Mouse (Mus musculus) telencephalon, adult 2 months (tissue): Measurements from ENCODE around the gene Ccdc80.

ENCODE experiments used
- DNase-seq: peaks from one replicate; pipeline ENCODE4 v3.0.0-alpha.2; 2011; ENCODE audit warnings: low read depth, low spot score

Gene Ccdc80

DNA sequence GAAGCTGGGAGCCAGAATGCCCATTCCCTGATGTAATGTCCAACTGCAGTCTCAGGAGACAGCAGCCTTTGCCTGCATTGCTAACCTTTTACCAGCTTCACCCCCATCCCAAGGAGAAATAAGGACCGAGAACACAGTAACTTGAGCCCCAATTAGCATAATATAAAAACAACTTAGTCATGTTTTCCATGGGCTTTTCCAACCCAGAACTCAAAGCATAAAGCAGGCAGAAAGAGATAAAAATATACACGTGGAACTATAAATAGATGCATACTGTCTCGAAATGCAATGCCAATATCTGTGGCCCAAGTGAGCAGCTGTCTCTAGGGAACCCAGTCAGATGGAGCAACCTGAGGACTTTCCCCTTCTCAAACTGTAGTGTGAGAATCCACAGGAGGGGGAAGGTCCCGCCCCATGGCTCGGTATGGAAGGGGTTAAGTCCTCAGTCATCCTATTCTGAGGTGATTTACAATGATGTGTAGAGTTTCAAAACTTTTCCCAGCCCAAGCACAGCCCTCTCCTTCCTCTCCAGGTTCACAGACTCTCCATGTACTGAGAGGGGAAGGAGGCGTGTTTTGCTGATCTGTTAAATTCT, at the start of gene Ccdc80:
Gene Ccdc80 (plus strand): TSS at position 266 of the 595 bp plus-strand sequence.
- DNase-seq, result no peak

DNA sequence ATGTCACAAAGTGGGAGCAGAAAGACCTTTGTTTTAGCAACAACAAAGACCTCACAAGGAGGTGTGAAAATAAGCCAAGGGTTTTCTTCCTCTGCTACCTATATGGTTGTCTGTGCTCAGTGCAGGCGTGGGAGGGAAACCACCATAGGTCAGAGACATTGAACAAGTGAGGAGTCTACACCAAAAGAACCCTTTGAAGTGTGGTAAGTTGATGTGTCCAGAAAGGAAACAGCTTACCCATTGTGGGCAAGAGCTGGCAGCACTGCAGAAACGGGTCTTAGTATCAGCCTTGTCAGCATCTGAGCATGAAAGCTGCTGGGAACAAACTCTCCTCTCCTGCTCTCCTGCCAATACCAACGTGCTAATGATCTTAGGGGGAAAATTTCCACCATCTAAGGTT, 48.4 kb upstream of the Ccdc80 start:
- no peak for DNase-seq

DNA sequence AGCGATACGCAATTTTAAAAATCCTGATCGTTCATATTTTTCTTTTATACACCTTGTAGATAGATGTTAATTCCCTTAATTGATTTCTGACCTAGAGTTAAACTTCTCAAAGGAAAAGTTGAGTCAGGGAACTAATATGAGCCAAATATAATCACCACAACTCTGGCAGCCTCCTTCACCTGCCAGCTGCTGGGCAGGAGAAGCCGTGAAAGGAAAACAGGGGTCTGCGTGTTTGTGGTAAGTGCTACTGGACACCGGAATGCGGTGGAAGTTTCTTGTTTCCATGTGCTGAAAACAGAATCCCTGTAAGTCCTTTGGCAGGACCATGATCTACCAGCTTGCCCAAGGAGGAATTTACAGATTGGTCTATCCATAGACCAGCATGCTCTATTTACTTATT, 36.0 kb upstream of the Ccdc80 start:
- DNase-seq, result no peak

DNA sequence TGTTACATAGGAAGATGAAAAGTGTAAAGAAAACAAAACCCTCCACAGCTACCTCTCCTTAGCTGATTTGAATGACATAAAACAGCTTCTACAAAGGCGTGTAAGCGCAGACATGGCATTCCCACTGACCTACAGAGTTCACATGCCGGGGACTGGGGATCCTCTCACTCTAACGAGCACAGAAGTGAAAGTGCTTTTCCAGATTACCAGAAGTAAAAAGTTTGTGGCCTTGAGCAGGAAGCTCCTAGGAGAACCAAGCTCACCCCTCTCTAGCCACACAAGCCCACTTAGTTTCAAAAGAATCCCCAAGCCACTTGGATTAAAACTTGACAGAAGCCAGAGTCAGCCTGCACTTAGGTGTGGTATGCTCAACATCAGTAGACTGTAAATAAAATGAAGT, 35.3 kb upstream of the Ccdc80 start:
- DNase-seq, result no peak

DNA sequence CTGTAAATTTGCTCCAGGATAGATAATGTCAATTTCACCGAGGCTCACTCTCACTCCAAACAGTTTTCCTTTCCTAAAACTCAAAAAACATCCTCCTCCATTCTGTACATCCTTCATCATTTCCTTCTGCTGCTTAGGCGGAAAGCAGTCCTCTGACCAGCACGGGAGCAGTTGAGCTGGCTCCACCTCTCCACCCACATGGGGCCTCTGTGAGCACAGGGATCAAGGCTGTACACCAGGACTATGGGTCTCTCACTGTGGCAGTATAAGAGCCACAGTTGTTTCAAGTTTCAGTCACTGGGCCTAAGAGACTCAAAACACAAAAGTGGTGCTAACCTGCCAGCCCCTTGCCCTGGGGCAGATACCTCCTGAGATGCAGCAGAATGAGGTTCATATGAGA, 32.1 kb upstream of the Ccdc80 start:
- DNase-seq, result no peak

DNA sequence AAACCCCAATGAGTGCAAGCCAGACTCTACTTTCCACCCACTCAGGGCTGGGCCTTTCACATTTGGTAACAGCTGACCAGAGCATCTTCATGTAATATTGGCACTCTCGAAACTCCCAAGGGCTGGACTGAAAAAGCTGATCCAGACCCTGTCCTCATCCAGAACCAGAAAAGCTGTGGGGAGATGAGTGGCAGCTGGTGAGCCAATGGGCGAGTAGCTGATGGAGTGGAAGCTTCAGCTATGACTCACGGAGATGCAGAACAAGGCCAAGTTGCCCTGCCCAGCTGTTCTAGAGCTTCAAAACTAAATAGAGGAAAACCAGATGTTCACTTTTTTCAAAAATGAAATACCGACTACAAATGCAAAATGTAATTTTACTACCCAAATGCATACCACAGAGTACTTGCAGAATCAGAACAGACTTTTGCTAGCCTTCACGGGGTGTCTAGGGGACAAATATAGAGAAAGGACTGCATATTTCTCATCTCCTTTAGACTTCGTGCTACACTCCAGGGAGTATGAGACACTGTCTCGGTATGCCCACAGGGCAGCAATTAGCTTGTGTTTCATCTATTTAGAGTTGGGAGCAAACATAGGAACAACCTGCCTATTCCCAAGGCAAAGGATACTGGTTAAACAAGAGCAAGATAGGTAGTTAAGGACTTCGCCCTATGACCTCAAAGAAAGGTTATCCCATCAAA, 22.7 kb upstream of the Ccdc80 start:
- no peak for DNase-seq

DNA sequence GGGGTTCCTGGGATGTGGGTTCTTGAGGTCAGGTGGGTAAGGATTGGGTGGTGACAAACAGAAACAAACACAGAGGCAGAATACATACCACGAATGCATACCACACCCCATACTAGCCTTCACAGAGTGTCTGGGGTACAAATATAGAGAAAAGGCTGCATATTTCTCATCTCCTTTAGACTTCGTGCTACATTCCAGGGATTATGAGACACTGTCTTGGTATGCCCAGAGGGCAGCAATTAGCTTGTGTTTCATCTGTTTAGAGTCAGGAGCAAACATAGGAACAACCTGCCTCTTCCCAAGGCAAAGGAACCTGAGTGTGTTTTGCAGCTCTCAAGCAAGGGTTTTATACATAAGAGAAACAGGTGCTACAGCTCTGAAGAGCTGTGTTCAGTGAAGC, 21.8 kb upstream of the Ccdc80 start:
- no peak for DNase-seq

DNA sequence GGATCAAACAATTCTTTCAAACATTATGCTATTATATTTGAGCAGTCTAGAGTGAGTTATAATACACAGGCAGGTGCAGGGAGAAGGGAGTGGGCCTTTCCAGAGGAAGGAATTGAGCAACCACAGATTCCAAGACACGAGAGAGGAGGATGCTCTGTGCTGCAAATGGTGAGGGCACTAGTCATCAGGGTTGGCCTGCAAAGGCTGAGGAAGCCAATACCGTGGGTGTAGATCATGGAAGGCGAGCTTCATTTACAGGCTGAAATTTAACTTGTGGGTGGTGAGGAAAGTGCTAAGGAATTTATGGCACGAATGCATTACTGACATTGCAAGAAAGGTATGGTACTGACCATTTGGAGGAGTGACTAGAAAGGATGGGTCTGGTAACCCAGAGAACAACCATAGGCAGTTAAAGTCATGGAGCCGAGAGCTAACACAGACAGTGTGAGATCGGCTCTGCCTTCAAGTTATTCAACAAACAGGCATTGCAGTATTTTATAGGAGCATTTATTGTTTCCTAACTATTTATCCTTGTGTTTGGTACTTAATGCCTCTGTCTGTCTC, 15.6 kb upstream of the Ccdc80 start:
- no peak for DNase-seq

DNA sequence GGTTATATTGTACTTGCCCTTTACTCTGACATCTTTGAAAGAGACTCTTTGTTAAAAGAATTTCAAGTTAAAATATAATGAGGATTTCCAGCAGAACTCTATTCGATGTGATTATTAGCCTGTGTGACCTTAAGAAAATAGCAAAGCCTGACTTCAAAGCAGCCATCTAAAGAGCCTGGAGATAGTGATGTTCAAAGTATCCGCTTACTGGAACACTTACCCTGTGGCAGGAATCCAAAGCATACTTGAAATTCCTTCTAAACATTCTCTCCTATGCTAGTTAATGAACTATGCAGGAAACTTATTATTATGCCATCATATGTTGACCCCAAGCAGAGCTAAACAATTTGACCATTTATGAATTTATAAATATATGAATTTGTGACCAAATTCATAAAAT, 13.9 kb upstream of the Ccdc80 start:
- DNase-seq, result no peak

DNA sequence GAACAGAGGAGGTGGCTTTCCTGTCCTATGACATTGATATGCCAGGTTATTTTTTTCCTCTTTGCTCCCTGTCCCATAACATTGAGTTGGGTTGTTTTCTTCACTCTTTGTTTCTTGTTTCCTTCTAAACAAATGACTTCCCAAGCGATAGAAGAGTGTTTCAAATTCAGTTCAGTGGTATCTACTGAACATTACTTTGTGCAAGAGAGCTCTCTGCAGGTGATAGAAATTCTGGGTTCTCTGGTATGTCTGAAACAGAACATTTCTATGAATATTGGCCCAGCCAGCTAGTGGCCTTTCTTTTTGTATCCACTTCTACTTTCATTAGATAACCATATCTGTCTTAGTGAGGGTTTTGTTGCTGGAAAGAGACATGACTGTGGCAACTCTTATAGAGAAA, 4.4 kb upstream of the Ccdc80 start:
- DNase-seq, result no peak

DNA sequence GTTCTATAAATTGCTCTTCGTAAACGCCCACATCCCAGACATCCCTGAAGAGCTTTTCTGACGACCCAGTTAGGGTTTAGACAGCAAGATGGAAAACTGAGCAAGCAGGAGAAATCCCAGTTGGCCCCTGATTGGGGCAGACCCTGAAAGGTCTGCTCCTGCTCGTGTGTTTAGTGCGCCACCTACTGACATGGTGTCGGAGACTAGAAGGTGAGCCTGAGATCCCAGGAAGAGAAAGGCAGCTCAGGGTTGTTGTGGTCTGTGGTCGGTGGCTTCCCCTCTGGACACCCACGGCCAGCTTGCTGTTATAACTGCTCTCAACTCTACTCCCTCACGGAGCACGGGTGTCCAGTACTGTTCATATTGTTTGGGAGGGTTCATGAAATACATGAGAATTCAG, 3.2 kb upstream of the Ccdc80 start:
- DNase-seq, result no peak

DNA sequence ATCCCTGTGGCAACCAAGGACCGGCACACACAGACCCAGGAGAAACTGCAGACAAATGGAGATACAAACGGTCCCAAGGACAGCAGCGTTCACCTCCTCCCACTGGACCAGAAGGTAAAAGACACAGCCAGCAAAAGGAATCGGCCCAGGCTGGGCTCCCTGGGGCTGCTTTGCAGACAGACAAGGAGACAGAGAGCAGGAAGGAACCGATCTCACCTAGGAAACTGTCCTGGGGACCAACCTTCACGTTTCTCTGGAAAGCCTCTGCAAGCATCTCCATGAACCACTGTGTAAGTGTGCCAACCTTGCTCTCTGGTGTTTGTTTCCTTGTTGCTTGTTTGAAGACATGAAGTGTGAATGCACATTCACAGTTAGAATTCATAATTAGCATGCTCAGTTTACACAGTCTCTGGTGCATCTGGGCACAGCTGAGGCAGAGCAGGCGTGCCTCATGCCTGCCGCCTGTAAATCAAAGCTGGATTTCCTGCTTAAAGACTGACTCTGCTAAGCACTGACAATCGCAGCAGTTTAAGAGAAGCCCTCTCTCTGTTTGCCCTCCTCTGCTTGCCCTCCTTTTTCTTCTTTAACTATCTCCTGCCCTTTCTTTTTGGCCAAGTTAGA, 1.0 kb downstream of the Ccdc80 start:
- no peak for DNase-seq

DNA sequence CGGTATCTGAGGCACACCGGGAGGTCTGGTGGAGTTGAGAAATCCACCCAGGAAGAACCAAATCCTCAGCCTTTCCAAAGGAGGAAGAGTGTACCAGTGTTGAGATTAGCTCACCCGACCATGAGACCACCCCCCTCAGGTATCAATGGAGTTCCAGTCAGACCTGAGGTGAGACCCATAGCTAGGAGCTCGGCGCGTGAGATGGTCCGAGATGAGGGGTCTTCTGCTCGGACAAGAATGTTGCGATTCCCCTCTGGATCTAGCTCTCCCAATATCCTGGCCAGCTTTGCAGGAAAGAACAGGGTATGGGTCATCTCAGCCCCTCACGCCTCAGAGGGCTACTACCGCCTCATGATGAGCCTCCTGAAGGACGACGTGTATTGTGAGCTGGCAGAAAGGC, 1.8 kb downstream of the Ccdc80 start:
- no peak for DNase-seq

DNA sequence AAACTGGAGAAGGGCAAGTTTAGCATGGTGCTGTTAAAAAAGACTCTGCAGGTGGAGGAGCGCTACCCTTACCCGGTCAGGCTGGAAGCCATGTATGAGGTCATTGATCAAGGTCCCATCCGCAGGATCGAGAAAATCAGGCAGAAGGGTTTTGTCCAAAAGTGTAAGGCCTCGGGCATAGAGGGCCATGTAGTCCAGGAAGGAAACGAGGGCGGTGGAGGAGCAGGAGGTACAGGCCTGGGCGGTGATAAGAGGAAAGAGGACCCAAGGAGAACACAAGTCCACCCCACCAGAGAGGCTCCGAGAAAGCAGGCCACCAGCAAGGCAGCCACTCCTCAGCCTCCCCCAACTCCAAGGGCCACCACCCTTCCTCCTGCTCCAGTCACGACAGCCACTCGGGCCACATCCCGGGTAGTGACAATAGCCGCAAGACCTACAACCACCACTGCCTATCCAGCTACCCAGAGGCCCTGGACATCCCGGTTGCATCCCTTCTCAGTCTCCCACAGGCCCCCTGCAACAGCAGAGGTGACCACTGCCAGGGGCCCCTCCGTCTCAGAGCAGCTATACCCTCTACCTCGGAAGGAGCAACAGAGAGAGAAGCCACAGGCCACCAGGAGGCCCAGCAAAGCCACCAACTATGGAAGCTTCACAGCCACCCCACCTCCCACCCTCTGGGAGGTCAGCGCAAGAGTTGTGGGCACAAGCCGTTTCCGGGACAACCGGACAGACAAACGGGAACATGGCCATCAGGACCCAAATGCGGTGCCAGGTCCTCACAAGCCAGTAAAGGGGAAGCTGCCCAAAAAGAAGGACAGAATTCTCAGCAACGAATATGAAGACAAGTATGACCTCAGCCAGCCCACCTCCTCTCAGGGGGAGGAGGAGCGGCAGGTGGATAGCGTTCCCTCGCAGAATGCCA, 2.6 kb downstream of the Ccdc80 start:
- no peak for DNase-seq

DNA sequence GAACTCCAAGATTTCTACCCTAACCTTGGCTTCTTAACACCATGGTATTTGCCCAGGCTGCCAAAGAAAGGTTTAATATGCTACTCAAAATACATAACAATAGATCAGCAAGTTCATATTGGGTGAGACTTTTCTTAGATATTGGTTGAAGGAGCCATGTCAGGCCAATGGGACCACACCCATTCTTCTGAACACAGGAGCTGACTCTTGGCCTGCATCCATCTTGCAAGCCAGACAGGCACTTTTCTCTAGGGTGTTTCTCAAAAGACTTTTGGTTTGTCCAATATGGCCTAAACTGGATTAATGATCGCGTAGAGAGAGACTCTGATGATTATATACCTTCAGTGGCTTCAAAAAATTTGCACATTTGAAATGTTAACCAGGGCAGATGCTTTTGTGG, 4.3 kb downstream of the Ccdc80 start:
- DNase-seq, result no peak

DNA sequence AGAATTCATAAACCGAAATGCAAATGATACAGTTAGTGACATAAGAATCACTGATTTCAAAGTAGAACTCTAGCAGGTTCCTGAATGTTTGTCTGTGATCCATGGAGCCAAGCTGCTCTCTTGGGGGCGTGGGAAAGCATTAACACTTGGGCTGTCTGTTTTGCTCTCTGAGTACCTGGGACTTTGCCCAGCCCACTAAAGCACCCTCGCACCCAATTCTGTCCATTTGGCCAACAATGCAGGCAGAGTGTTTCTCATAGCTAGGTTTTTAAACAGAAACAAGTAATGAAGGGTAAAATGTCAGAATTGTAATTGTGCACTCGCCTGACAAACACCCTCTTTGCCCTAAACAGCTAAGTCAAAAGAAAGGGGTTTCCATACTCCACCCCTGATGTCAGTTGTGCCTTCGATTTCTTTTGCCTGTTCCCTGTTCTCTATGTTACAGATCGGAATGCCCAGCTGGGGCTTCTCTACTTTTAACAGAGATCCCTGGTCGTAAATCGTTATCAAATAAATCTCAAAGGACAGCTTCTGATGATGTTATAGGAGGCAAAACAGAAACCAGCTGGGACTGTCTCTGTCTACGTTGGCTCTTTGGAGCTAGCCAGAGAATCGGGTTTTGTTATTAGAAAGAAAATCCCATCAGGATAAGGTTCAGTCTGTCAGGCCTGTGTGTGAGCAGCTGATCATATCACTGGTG, 5.1 kb downstream of the Ccdc80 start:
- DNase-seq, result no peak

DNA sequence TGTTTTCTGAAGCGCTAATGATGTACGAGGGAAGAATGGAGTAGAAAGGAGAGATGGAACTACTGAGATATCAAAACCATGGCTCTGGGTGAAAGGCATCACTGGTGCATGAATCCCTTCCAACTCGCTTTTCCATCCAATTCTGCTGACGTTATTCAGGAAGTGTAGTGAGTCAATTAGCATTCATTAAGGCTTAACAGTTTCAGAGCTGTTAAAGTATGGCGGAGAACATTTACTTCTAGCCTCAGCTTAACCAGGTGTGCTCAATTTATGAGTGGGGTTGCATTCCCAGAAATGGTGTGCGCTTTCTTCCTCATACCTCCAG, 5.6 kb downstream of the Ccdc80 start:
- DNase-seq, result no peak

DNA sequence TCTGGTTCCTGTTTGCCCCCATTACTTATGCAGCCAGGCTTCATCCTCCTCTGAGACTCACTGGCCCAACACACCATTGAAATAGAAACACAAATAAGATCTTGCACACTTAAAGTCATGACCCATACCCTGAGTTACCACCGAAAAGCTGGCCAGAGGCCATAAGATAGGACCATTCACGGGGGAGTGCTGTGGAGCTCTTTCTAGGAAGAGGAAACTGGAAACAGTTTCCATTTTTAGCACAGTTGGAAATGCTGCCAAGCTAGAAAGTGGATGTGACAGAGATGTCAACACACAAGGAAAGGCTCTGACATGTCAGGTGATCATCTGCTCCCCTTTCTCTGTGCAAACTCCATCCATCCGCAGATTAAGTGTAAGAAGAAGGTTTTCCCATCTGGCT, 7.7 kb downstream of the Ccdc80 start:
- no peak for DNase-seq

DNA sequence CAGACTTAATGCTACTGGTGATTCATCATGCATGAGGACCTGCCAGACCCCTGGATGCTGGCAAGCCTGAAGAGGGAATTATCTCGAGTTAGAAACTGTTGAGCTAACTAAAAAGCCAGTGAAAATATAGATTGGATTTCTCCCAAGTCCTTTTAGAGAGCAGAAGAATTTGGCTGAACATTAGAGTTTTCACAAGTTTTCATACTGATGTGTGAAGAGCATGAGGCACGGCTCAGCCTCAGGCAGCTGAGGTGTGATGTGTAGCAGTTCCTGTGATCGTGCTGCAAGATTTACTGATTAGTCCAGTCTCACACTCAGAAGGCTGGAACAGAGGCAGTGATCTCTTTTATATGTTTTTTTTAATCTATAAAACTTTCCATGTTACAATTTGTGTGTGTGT, 11.8 kb downstream of the Ccdc80 start:
- DNase-seq, result peak; percentile 80

DNA sequence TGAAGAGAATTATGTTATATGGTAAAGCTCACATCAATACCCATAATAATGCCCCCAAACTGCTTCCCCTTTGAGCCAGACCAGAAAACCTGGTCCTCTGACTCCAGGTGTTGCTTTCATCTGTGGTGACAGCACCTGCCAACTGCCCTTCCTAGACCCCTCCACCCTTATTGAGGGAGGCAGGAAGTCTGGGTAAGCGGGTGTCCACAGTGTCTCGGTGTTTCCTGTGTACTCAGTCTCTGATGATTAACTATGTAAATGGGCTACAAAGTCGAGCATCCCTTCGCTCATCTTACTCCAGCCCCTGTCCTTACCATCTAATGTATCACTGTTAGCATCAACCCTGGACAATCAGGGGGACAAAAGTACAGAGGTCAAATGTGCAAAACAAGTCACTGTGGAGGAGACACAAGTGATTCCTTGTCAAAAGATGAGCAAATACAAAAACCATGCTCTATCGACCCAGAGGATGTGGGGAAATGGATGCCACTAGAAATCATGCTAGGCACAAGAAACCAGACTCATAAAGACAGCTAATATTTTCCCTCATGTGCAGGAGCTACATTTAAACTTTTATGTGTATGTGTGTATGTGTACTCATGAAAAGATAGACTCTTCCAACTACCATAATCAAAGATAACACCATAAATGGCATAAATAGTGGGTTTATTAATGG, 15.1 kb downstream of the Ccdc80 start:
- no peak for DNase-seq

DNA sequence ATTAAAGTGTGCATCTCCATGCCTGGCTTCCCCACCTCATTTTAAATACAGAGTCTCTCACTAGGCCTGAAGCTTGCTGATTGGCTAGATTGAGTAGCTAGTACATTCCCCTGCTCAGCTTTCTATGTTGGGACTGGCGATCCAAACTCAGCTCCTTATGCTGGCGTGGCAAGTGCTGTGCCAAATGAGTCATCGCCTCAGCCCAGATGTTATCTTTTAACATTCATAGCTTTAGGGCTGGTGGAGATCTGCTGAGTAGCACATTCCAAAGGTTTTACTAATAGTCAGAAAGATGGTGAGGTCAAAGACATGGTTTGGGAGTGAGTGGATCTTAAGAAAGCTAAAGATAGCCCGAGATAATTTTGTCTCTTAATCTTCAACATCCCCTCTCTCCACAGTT, 17.3 kb downstream of the Ccdc80 start:
- DNase-seq, result no peak
